Comparison of ENCODE assay signal across 8 mouse cellular contexts in genomic region chr15:90678488-90678887, GRCm38 (mm10). TPM values are rescaled to one million over a fixed set of nuclear protein-coding genes. Genes with fewer than 3 reads are reported as not detected.
DNase-seq lines count a peak whose midpoint lies in the region; TF ChIP-seq lines count a peak whose summit lies in the region.

No protein-coding gene starts in this region.

- no peaks in the 10 kb centered on the region for H3K4me1 ChIP-seq in spleen, adult 2 months (ENCODE audit: control insufficient read depth, insufficient read depth, insufficient read length)
- H3K4me1 ChIP-seq in embryonic facial prominence, embryonic 10.5 days: peaks cover 26% of the 10 kb centered on the region
- peaks cover 12% of the 10 kb centered on the region; the same call in 1 of the 2 replicates for H3K4me1 ChIP-seq in heart, embryonic 10.5 days
- H3K4me1 ChIP-seq in lung, adult 2 months (ENCODE audit: control insufficient read depth, insufficient read depth, low read length): no peaks in the 10 kb centered on the region

- H3K9me3 ChIP-seq in embryonic facial prominence, embryonic 10.5 days: no peaks in the 10 kb centered on the region
- no peaks in the 10 kb centered on the region for H3K9me3 ChIP-seq in heart, embryonic 10.5 days

- H3K27me3 ChIP-seq in spleen, adult 2 months (ENCODE audit: control insufficient read depth, insufficient read depth, low read length): no peaks in the 10 kb centered on the region
- H3K27me3 ChIP-seq in embryonic facial prominence, embryonic 10.5 days (replicated peaks; ENCODE audit: low read depth, poor library complexity, severe bottlenecking): peaks cover 27% of the 10 kb centered on the region
- peaks cover 12% of the 10 kb centered on the region for H3K27me3 ChIP-seq in heart, embryonic 10.5 days (ENCODE audit: insufficient read depth, poor library complexity, severe bottlenecking)

- no peaks in the 10 kb centered on the region for H3K36me3 ChIP-seq in spleen, adult 2 months (ENCODE audit: control insufficient read depth, insufficient read depth, low read length)
- H3K36me3 ChIP-seq in embryonic facial prominence, embryonic 10.5 days (replicated peaks): no peaks in the 10 kb centered on the region
- no peaks in the 10 kb centered on the region for H3K36me3 ChIP-seq in heart, embryonic 10.5 days

- 12% methylated on average over 19 of the region's 19 CpGs for WGBS in spleen, adult 2 months
- 3% methylated on average over 19 of the region's 19 CpGs for WGBS in embryonic facial prominence, embryonic 10.5 days
- 2% methylated on average over 19 of the region's 19 CpGs for WGBS in heart, embryonic 10.5 days
- WGBS in lung, adult 2 months: 2% methylated on average over 19 of the region's 19 CpGs

- no peak overlapping the region for H3K27ac ChIP-seq in spleen, adult 2 months (ENCODE audit: insufficient read depth, low read length)
- no peak overlapping the region for H3K27ac ChIP-seq in embryonic facial prominence, embryonic 10.5 days (replicated peaks)
- H3K27ac ChIP-seq in heart, embryonic 10.5 days: no peak overlapping the region

- no peak for TF ChIP-seq CTCF in spleen, adult 2 months (IDR thresholded peaks at IDR 0.05; ENCODE audit: extremely low read depth, insufficient read depth, insufficient read length, insufficient replicate concordance)
- no peak for TF ChIP-seq CTCF in lung, adult 2 months (IDR thresholded peaks at IDR 0.05; ENCODE audit: insufficient read depth, low read length)

- TF ChIP-seq POLR2A in spleen, adult 2 months (IDR thresholded peaks at IDR 0.05; ENCODE audit: low read depth, low read length): no peak
- TF ChIP-seq POLR2A in lung, adult 2 months (IDR thresholded peaks at IDR 0.05; ENCODE audit: borderline replicate concordance, extremely low read depth, low read depth, low read length): no peak

- DNase-seq in spleen, adult 2 months (ENCODE audit: low read depth in 1 of 2, low spot score in 2 of 2): no peak
- no peak for DNase-seq in spleen, postnatal 4 days (ENCODE audit: low spot score in 2 of 2)
- peak; percentile 43 for DNase-seq in embryonic facial prominence, embryonic 10.5 days (ENCODE audit: low spot score)
- DNase-seq in heart, embryonic 10.5 days (ENCODE audit: low spot score): no peak
- DNase-seq in kidney, adult 8-10 months: peak; percentile 33 to 35
- DNase-seq in lung, adult 2 months: peak; percentile 46
- DNase-seq in right cerebral cortex, postnatal 36 days (ENCODE audit: low spot score in 2 of 2): peak; percentile 10 to 13
- DNase-seq in spleen, postnatal 10 days (ENCODE audit: low spot score in 2 of 2): no peak

- 0 out of 2 replicates have a peak overlapping the region, but pooled peaks have one; percentile 9 for H3K4me3 ChIP-seq in spleen, adult 2 months (ENCODE audit: extremely low read depth, insufficient read depth, insufficient read length)
- H3K4me3 ChIP-seq in embryonic facial prominence, embryonic 10.5 days: peak overlapping the region; percentile 63
- peak overlapping the region; percentile 77 for H3K4me3 ChIP-seq in heart, embryonic 10.5 days
- H3K4me3 ChIP-seq in lung, adult 2 months (replicated peaks; ENCODE audit: extremely low read depth, low read depth, low read length): peak overlapping the region; percentile 96

RNA-seq across cellular contexts. Expression of gene Cpne8, which starts 0.7 kb away (rescaled TPM):
- polyA plus RNA-seq in spleen, adult 2 months (2012; rRNA removed): 2.4 and 2.7 TPM in 2 replicates
- 3.0 and 4.0 TPM in 2 replicates for polyA plus RNA-seq in embryonic facial prominence, embryonic 10.5 days (2016; fragmentation: Nextera tagmentation; extraction: Ambion mirVana)
- 2.1 and 3.2 TPM in 2 replicates for polyA plus RNA-seq in heart, embryonic 10.5 days (2016; fragmentation: Nextera tagmentation; extraction: Ambion mirVana)
- 17.6 and 20.5 TPM in 2 replicates for polyA plus RNA-seq in lung, adult 2 months (2012; rRNA removed)

Comparison
In these comparisons a context has a peak if more than half of its experiments do, and no peak if none do; other contexts are left out.
1. DNase-seq: peak in embryonic facial prominence, embryonic 10.5 days (single experiment), kidney, adult 8-10 months (2 of 2), lung, adult 2 months (single experiment) and right cerebral cortex, postnatal 36 days (2 of 2); none in spleen, adult 2 months (0 of 2), spleen, postnatal 4 days (0 of 2), heart, embryonic 10.5 days (single experiment) and spleen, postnatal 10 days (0 of 2).
2. H3K4me3 ChIP-seq: peak in every context shown above with its lines; median percentile 96 in lung, adult 2 months; 77 in heart, embryonic 10.5 days; 63 in embryonic facial prominence, embryonic 10.5 days; 9 in spleen, adult 2 months.